In genomic region chr13:57679591-57679990, GRCm38 (mm10) we compare ENCODE assay signal across 16 mouse cellular contexts.
DNase-seq lines count a peak whose midpoint lies in the region.
"Had no signal": no experiment of that assay in that cellular context is flagged by ENCODE, and none has a peak within 500 bp of the region (broad histone marks: within the 10 kb centered on the region; RNA-seq: fewer than 3 reads in every experiment).

No protein-coding gene starts in this region.

- peak; percentile 48 for DNase-seq in adrenal gland, adult 2 months
- no peak for DNase-seq in adrenal gland, adult 18-20 months (ENCODE audit: low spot score in 2 of 2)
- DNase-seq in adrenal gland, adult 8-10 months, result peak; percentile 55
- peak; percentile 41 for DNase-seq in adrenal gland, postnatal 14 days
- DNase-seq in lung, postnatal 4 days, result no peak
- no peak for DNase-seq in thymus, postnatal 4 days
- DNase-seq: cerebellum, adult 11 months; cerebellum, adult 2 months; cerebellum, postnatal 10 days; cerebellum, postnatal 36 days; embryo, embryonic 11 days; gastrocnemius, postnatal 10 days; gastrocnemius, postnatal 36 days; heart, postnatal 36 days; kidney, adult 11 months; kidney, adult 8-10 months had no signal

Comparison
In these comparisons a context has a peak if more than half of its experiments do, and no peak if none do; other contexts are left out.
1. DNase-seq: peak in adrenal gland, adult 2 months (single experiment), adrenal gland, adult 8-10 months (single experiment) and adrenal gland, postnatal 14 days (single experiment); none in adrenal gland, adult 18-20 months (0 of 2), lung, postnatal 4 days (0 of 2) and thymus, postnatal 4 days (single experiment).